In the genomic region with DNA sequence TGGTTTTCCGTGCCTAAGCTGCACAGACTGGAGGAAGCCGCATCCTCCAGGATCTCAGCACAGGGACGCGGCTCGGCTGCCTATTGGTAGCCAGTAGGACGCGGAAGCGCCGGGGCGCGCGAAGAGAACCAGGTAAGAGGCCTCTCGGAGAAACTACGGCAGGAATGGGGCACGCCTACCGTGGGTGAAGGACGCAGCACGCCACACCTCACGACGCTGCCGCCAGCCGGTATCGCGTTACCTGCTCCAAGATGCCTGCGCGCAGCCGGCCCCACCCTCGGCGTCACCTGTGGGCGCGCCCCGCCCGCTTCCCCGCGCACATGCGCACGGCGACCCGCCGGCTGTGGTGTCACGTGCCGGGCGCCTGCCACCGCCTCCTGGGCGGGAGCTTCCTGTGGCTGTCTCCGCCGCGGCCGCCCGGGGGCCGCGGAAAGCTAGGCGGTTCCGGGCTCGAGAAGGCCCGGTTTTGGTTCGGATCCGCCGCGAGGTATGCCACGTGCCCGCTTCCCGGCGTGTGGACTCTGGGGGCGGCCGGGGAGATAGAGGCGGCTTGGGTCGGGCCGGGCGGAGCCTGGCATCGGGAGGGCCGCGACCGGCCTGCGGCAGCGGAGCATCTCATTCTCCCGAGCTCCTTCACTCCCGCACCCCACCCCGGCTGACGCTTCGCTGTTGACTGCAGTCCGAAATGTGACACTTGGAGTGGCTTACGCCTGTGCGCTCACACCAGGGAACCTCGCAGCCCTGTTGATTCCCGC, we compare ENCODE assay signal across 8 mouse cellular contexts. TPM values are rescaled to one million over a fixed set of nuclear protein-coding genes. Genes with fewer than 3 reads are reported as not detected.
DNase-seq lines count a peak whose midpoint lies in the region; ATAC-seq lines count a peak whose summit lies in the region.

A gene (plus strand): TSS at position 354 of the 755 bp plus-strand sequence.

- H3K36me3 ChIP-seq in hindbrain, embryonic 14.5 days (replicated peaks; ENCODE audit: control insufficient read depth, insufficient read depth), result peaks cover 7% of the 10 kb centered on the region; the same call in 1 of the 2 replicates

- DNase-seq in R1 (ENCODE audit: low read depth, low spot score), result peak; percentile 97
- peak; percentile 95 to 98 for DNase-seq in cerebellum, postnatal 25 days
- DNase-seq in frontal cortex, postnatal 25 days (ENCODE audit: low spot score in 2 of 2), result peak; percentile 76 to 79
- peak; percentile 91 for DNase-seq in hindbrain, embryonic 14.5 days (ENCODE audit: low spot score)
- peak; percentile 88 for DNase-seq in left cerebral cortex, adult 11 months (ENCODE audit: low spot score)
- peak; percentile 93 to 96 for DNase-seq in lung, postnatal 4 days
- peak; percentile 87 for DNase-seq in retina, postnatal 7 days (ENCODE audit: low read depth, low spot score)
- peak; percentile 85 for DNase-seq in urinary bladder, adult 2 months (ENCODE audit: low spot score)

- H3K27me3 ChIP-seq in hindbrain, embryonic 14.5 days (ENCODE audit: control insufficient read depth, insufficient read depth, low read length), result no peaks in the 10 kb centered on the region

- peak; percentile 94 for ATAC-seq in hindbrain, embryonic 14.5 days (ENCODE audit: low FRiP score)

- peak within 1 kb of the TSS; percentile 69 for H3K4me2 ChIP-seq in hindbrain, embryonic 14.5 days (replicated peaks)

- peaks cover 15% of the 10 kb centered on the region for H3K4me1 ChIP-seq in hindbrain, embryonic 14.5 days (replicated peaks; ENCODE audit: control insufficient read depth, insufficient read depth, low read length)

- H3K4me3 ChIP-seq in hindbrain, embryonic 14.5 days (replicated peaks; ENCODE audit: low read length), result peak within 1 kb of the TSS; percentile 60

- H3K9ac ChIP-seq in hindbrain, embryonic 14.5 days, result peak within 1 kb of the TSS; percentile 73

- H3K27ac ChIP-seq in hindbrain, embryonic 14.5 days, result peak within 1 kb of the TSS; percentile 89

- no peaks in the 10 kb centered on the region for H3K9me3 ChIP-seq in hindbrain, embryonic 14.5 days (ENCODE audit: control insufficient read depth, low read length)

- under 1% methylated on average over 67 of the region's 86 CpGs for WGBS in hindbrain, embryonic 14.5 days

RNA-seq across cellular contexts. Expression of the gene that starts here (rescaled TPM):
- 15.5 and 17.6 TPM in 2 replicates for polyA plus RNA-seq in hindbrain, embryonic 14.5 days (2014; fragmentation: Nextera tagmentation; extraction: Ambion mirVana)
- polyA plus RNA-seq in urinary bladder, adult 2 months (2012; rRNA removed), result 37.5 and 39.2 TPM in 2 replicates

Comparison
In these comparisons a context has a peak if more than half of its experiments do, and no peak if none do; other contexts are left out.
1. Peak in every context shown above with its lines: DNase-seq, ATAC-seq, H3K4me3 ChIP-seq and H3K27ac ChIP-seq.